Mouse (Mus musculus): ENCODE data around the gene Rcc2. TPM values are rescaled to one million over a fixed set of nuclear protein-coding genes. Genes with fewer than 3 reads are reported as not detected.
A peak's percentile ranks its signal among the peaks of the same experiment; 100 is the strongest.

Rcc2 gene
- polyA plus RNA-seq, 1 experiment from 2014 or later: 35.6 TPM

- Histone ChIP-seq H3K27me3 (ENCODE audit: insufficient read depth, low read length) (no peaks in the 10 kb centered on the region), H3K4me3 (replicated peaks; ENCODE audit: low read depth, low read length) (no peak overlapping the region), H3K9me3 (replicated peaks; ENCODE audit: low read length) (no peaks in the 10 kb centered on the region), H3K4me2 (ENCODE audit: low read length) (no peak overlapping the region), H3K27ac (no peak overlapping the region), H3K36me3 (ENCODE audit: insufficient read depth, low read length) (no peaks in the 10 kb centered on the region), H3K4me1 (replicated peaks; ENCODE audit: insufficient read depth, low read length) (no peaks in the 10 kb centered on the region), H3K9ac (ENCODE audit: low read depth, low read length) (no peak overlapping the region)
- DNase-seq (ENCODE audit: low spot score) (no peak), ATAC-seq (replicated peaks; ENCODE audit: low FRiP score, low read depth) (no peak)
- TF ChIP-seq CTCF (IDR thresholded peaks at IDR 0.05; ENCODE audit: low read depth): no peak
- 77% methylated on average over 7 of the region's 7 CpGs for WGBS
These were observed 8.9 kb upstream of the Rcc2 start for GRCm38 (mm10) chr4:140691481-140691880.

GRCm38 (mm10) chr4:140693513-140693912 lies 6.8 kb upstream of the Rcc2 start:
- DNase-seq (ENCODE audit: low spot score) (no peak), ATAC-seq (replicated peaks; ENCODE audit: low FRiP score, low read depth) (no peak)
- Histone ChIP-seq H3K36me3 (ENCODE audit: insufficient read depth, low read length) (no peaks in the 10 kb centered on the region), H3K4me1 (replicated peaks; ENCODE audit: insufficient read depth, low read length) (no peaks in the 10 kb centered on the region), H3K9me3 (replicated peaks; ENCODE audit: low read length) (no peaks in the 10 kb centered on the region), H3K27ac (no peak overlapping the region), H3K4me2 (ENCODE audit: low read length) (no peak overlapping the region), H3K9ac (ENCODE audit: low read depth, low read length) (no peak overlapping the region), H3K27me3 (ENCODE audit: insufficient read depth, low read length) (no peaks in the 10 kb centered on the region), H3K4me3 (replicated peaks; ENCODE audit: low read depth, low read length) (no peak overlapping the region)
- WGBS: 75% methylated on average over 4 of the region's 4 CpGs
- no peak for TF ChIP-seq CTCF (IDR thresholded peaks at IDR 0.05; ENCODE audit: low read depth)

- 43% methylated on average over 1 of the region's 1 CpGs for WGBS
- H3K9me3 ChIP-seq (replicated peaks; ENCODE audit: low read length): no peaks in the 10 kb centered on the region
- DNase-seq (ENCODE audit: low spot score) (no peak), ATAC-seq (replicated peaks; ENCODE audit: low FRiP score, low read depth) (no peak)
- H3K27me3 ChIP-seq (ENCODE audit: insufficient read depth, low read length): no peaks in the 10 kb centered on the region
- TF ChIP-seq CTCF (IDR thresholded peaks at IDR 0.05; ENCODE audit: low read depth): no peak
- no peak overlapping the region for H3K9ac ChIP-seq (ENCODE audit: low read depth, low read length)
- 0 out of 2 replicates have a peak, but pooled peaks cover 4% of the 10 kb centered on the region for H3K4me1 ChIP-seq (replicated peaks; ENCODE audit: insufficient read depth, low read length)
- no peak overlapping the region for H3K4me3 ChIP-seq (replicated peaks; ENCODE audit: low read depth, low read length)
- H3K4me2 ChIP-seq (ENCODE audit: low read length): no peak overlapping the region
- no peaks in the 10 kb centered on the region for H3K36me3 ChIP-seq (ENCODE audit: insufficient read depth, low read length)
- H3K27ac ChIP-seq: no peak overlapping the region
These were observed 5.7 kb upstream of the Rcc2 start for GRCm38 (mm10) chr4:140694551-140695060.

- H3K4me3 ChIP-seq (replicated peaks; ENCODE audit: low read depth, low read length): no peak overlapping the region
- H3K27me3 ChIP-seq (ENCODE audit: insufficient read depth, low read length): no peaks in the 10 kb centered on the region
- no peak for TF ChIP-seq CTCF (IDR thresholded peaks at IDR 0.05; ENCODE audit: low read depth)
- no peaks in the 10 kb centered on the region for H3K36me3 ChIP-seq (ENCODE audit: insufficient read depth, low read length)
- WGBS: 66% methylated on average over 7 of the region's 7 CpGs
- ATAC-seq (replicated peaks; ENCODE audit: low FRiP score, low read depth) (no peak), DNase-seq (ENCODE audit: low spot score) (no peak)
- no peaks in the 10 kb centered on the region for H3K9me3 ChIP-seq (replicated peaks; ENCODE audit: low read length)
- no peak overlapping the region for H3K4me2 ChIP-seq (ENCODE audit: low read length)
- no peak overlapping the region for H3K27ac ChIP-seq
- H3K4me1 ChIP-seq (replicated peaks; ENCODE audit: insufficient read depth, low read length): 0 out of 2 replicates have a peak, but pooled peaks cover 5% of the 10 kb centered on the region
- H3K9ac ChIP-seq (ENCODE audit: low read depth, low read length): no peak overlapping the region
These were observed 5.2 kb upstream of the Rcc2 start for GRCm38 (mm10) chr4:140695146-140695545.

GRCm38 (mm10) chr4:140695675-140696585 lies 4.4 kb upstream of the Rcc2 start:
- no peaks in the 10 kb centered on the region for H3K9me3 ChIP-seq (replicated peaks; ENCODE audit: low read length)
- no peak for ATAC-seq (replicated peaks; ENCODE audit: low FRiP score, low read depth)

GRCm38 (mm10) chr4:140699441-140700127 lies 757 bp upstream of the Rcc2 start:
- no peaks in the 10 kb centered on the region for H3K27me3 ChIP-seq (ENCODE audit: insufficient read depth, low read length)
- H3K4me3 ChIP-seq (replicated peaks; ENCODE audit: low read depth, low read length): peak overlapping the region; percentile 89
- peaks cover 15% of the 10 kb centered on the region; the same call in 1 of the 2 replicates for H3K4me1 ChIP-seq (replicated peaks; ENCODE audit: insufficient read depth, low read length)
- 6% methylated on average over 29 of the region's 29 CpGs for WGBS
- no peak for TF ChIP-seq CTCF (IDR thresholded peaks at IDR 0.05; ENCODE audit: low read depth)
- peak; percentile 79 for DNase-seq (ENCODE audit: low spot score)
- no peak overlapping the region for H3K27ac ChIP-seq
- H3K9ac ChIP-seq (ENCODE audit: low read depth, low read length): no peak overlapping the region
- ATAC-seq (replicated peaks; ENCODE audit: low FRiP score, low read depth): no peak
- peak overlapping the region; percentile 93 for H3K4me2 ChIP-seq (ENCODE audit: low read length)
- H3K9me3 ChIP-seq (replicated peaks; ENCODE audit: low read length): no peaks in the 10 kb centered on the region
- no peaks in the 10 kb centered on the region for H3K36me3 ChIP-seq (ENCODE audit: insufficient read depth, low read length)

More at GRCm38 (mm10) chr4:140695675-140696585, 4.4 kb upstream of the Rcc2 start:
- Histone ChIP-seq H3K27ac (no peak overlapping the region), H3K4me3 (replicated peaks; ENCODE audit: low read depth, low read length) (no peak overlapping the region), H3K4me1 (replicated peaks; ENCODE audit: insufficient read depth, low read length) (peaks cover 13% of the 10 kb centered on the region; the same call in 1 of the 2 replicates), H3K27me3 (ENCODE audit: insufficient read depth, low read length) (no peaks in the 10 kb centered on the region), H3K9ac (ENCODE audit: low read depth, low read length) (no peak overlapping the region), H3K36me3 (ENCODE audit: insufficient read depth, low read length) (no peaks in the 10 kb centered on the region), H3K4me2 (ENCODE audit: low read length) (no peak overlapping the region)
- no peak for TF ChIP-seq CTCF (IDR thresholded peaks at IDR 0.05; ENCODE audit: low read depth)
- no peak for DNase-seq (ENCODE audit: low spot score)
- 69% methylated on average over 14 of the region's 14 CpGs for WGBS

Measured in kidney, postnatal 0 days (tissue).